Mouse (Mus musculus): ENCODE results near the gene Gan.

DNA sequence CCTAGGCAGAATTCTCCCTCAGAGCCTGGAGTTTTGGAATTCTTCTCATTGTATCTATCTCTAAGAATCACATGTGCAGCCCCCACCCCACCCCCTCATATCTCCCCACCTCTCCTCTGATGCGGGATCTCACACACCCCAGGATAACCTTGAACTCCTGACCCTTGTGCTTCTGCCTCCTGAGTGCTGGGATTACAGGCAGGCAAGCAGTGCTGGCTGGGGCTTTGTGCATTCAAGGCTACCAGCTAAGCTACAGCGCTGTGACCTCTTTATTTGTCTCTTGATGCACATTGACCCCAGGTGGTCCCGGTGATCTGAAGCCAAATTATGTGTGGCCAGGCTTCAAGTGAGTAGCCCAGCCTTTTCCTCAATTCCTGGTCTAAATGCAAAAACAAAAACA is 83.9 kb downstream of the Gan start:
- TF ChIP-seq CTCF (IDR thresholded peaks at IDR 0.05; ENCODE audit: low read depth), result no peak
- TF ChIP-seq EP300 (IDR thresholded peaks at IDR 0.05; ENCODE audit: low read depth), result no peak
